Mouse (Mus musculus) heart, postnatal 0 days (tissue): Measurements from ENCODE around the gene Gm10337. TPM values are rescaled to one million over a fixed set of nuclear protein-coding genes. Genes with fewer than 3 reads are reported as not detected.

Source experiments
- ATAC-seq: fragments of 200-750 bp; cut with Nextera tagmentation; 2 replicates; pipeline ENCODE4 v1.8.0; 2017; ENCODE audit warnings: low read depth, moderate number of reproducible peaks, moderate library complexity; ENCODE audit not compliant: insufficient read depth
- DNase-seq: peaks from one replicate; pipeline ENCODE4 v3.0.0-alpha.2; 2016; ENCODE audit warnings: low spot score
- H3K27ac ChIP-seq: fragments of 300-500 bp; sonication (generic); 2 replicates; pipeline ENCODE4 v1.5.1; 2014; ENCODE audit warnings: low read depth, mild to moderate bottlenecking
- H3K27me3 ChIP-seq: fragments of 300-500 bp; sonication (generic); 2 replicates; pipeline ENCODE4 v1.6.1; 2014; ENCODE audit warnings: low read length, mixed read lengths; ENCODE audit not compliant: control insufficient read depth, insufficient read depth
- H3K36me3 ChIP-seq: fragments of 300-500 bp; sonication (generic); replicated peaks from 2 replicates; pipeline ENCODE4 v1.6.1; 2014; ENCODE audit warnings: low read length, mixed read lengths; ENCODE audit not compliant: control insufficient read depth, insufficient read depth
- H3K4me1 ChIP-seq: fragments of 300-500 bp; sonication (generic); 2 replicates; pipeline ENCODE4 v1.6.1; 2014; ENCODE audit warnings: antibody characterized with exemption; ENCODE audit not compliant: control insufficient read depth, insufficient read depth
- H3K4me2 ChIP-seq: fragments of 300-500 bp; sonication (generic); 2 replicates; pipeline ENCODE4 v1.6.1; 2014; ENCODE audit warnings: low read depth, mild to moderate bottlenecking, low read length, moderate library complexity
- H3K4me3 ChIP-seq: fragments of 300-500 bp; sonication (generic); 2 replicates; pipeline ENCODE4 v1.5.1; 2014; ENCODE audit warnings: low read depth, low read length
- H3K9ac ChIP-seq: fragments of 300-500 bp; sonication (generic); replicated peaks from 2 replicates; pipeline ENCODE4 v1.6.1; 2014; ENCODE audit warnings: low read depth, low read length, mixed read lengths
- H3K9me3 ChIP-seq: fragments of 300-500 bp; sonication (generic); replicated peaks from 2 replicates; pipeline ENCODE4 v1.6.1; 2016; ENCODE audit warnings: low read length; ENCODE audit not compliant: control insufficient read depth
- CTCF ChIP-seq: IDR thresholded peaks from 2 replicates; pipeline ENCODE4 v1.5.1; 2016; ENCODE audit warnings: antibody characterized with exemption, control low read depth, low read depth
- EP300 ChIP-seq: IDR thresholded peaks from 2 replicates; pipeline ENCODE4 v1.6.1; 2016; ENCODE audit warnings: antibody characterized with exemption, low read depth
- WGBS: fragments of 180-500 bp; shearing (Covaris S2); extraction: QIAGEN DNeasy Blood & Tissue Kit; methylation state at CpG from one replicate; pipeline ENCODE4 v1.1.7; 2014; 5-methylcytosine and 5-hydroxymethylcytosine counted together
- polyA plus RNA-seq: library from polyadenylated mRNA; unstranded; fragments of >200 nt; fragmentation: Nextera tagmentation; extraction: Ambion mirVana; gene quantifications from 2 replicates; pipeline ENCODE4 v1.2.1, GENCODE M21; 2015
- total RNA-seq: library from RNA; depleted of rRNA; stranded (reverse); fragments of >200 nt; gene quantifications from 2 replicates; pipeline ENCODE4 v1.2.3, GENCODE M21; 2014; ENCODE audit warnings: low replicate concordance

Gene Gm10337
- total and polyA plus RNA-seq, 2 experiments from 2014 or later, result not detected

DNA sequence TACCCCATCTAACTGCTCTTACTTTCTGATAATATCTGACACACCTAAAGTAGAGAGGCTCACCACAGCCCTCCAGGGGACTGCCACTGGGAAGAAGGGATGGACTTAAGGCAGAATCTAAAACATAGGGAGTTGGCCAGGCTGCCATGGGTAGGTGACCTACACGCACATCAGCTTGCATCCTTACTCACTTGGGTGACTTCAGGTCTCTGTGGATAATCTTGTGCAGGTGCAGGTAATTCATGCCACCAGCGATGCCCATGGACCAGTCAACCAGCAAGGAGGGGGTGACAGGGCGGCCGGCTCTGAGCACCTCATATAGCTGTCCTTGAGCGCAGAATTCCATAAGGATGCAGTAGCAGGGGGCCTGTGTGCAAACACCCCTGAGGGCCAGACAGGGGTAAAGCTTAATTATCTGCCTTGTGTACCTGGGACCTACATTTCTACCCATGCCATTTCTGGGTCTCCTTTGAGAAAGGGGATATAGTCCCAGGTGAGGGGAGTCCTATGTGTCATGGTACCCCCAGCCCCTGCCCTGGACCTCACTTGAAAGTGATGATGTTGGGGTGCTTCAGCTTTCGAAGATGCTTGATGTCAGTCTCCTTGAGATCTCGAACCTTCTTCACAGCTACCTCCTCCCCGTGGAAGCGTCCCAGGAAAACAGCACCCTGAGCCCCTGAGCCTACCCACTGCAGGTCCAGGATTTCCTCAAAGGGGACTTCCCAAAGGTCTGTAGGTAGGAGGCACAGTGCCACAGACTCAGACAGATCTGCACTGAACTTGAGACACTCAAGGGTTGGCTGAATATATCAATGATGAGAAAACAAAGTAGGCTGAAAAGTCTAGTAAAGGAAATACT, 631 bp downstream of the Gm10337 start:
- Histone ChIP-seq H3K36me3 (peaks cover 54% of the 10 kb centered on the region), H3K9ac (no peak overlapping the region), H3K4me2 (no peak overlapping the region), H3K27ac (no peak overlapping the region), H3K9me3 (no peaks in the 10 kb centered on the region), H3K27me3 (no peaks in the 10 kb centered on the region), H3K4me3 (no peak overlapping the region), H3K4me1 (0 out of 2 replicates have a peak, but pooled peaks cover 2% of the 10 kb centered on the region)
- ATAC-seq (no peak), DNase-seq (no peak)
- TF ChIP-seq CTCF (no peak), EP300 (no peak)
- WGBS, result 82% methylated on average over 9 of the region's 9 CpGs

DNA sequence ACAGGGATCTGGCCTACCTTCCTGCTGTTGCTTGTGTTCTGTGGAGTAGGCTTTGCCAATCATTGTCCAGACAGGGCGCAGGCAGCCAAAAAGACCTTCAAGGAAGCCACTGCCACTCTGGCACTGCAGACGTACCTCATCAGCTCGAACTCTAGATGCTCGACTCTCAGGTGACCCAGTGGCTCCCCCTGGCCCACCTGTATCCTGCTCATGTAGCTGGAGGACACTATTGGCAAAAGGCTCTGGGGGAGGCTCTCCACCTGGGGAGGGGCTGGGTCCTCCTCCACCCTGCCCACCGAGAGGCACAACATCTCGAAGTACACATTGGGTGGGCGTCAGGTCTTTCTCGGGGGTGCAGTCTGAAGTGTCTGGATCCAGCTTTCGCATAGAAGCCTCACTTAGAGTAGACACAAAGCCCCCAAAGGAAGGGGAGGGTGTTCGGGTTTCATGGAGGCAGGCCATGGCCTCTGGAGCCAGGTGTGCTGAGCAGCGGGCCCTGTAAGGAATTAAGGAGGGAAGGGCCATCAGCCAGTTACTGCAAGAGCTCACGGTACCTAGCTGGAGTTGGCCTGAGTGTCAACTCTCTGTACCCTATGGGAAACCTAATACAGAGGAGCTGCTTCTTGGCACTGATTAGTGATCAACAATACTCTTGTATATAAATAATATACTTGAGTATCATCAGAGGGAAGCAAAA, 1.7 kb downstream of the Gm10337 start:
- Histone ChIP-seq H3K27ac (no peak overlapping the region), H3K4me1 (peaks cover 10% of the 10 kb centered on the region; the same call in 1 of the 2 replicates), H3K4me2 (no peak overlapping the region), H3K36me3 (peaks cover 45% of the 10 kb centered on the region), H3K9me3 (no peaks in the 10 kb centered on the region), H3K9ac (no peak overlapping the region), H3K4me3 (no peak overlapping the region), H3K27me3 (no peaks in the 10 kb centered on the region)
- 67% methylated on average over 12 of the region's 12 CpGs for WGBS
- DNase-seq (no peak), ATAC-seq (no peak)
- TF ChIP-seq CTCF (no peak), EP300 (no peak)

DNA sequence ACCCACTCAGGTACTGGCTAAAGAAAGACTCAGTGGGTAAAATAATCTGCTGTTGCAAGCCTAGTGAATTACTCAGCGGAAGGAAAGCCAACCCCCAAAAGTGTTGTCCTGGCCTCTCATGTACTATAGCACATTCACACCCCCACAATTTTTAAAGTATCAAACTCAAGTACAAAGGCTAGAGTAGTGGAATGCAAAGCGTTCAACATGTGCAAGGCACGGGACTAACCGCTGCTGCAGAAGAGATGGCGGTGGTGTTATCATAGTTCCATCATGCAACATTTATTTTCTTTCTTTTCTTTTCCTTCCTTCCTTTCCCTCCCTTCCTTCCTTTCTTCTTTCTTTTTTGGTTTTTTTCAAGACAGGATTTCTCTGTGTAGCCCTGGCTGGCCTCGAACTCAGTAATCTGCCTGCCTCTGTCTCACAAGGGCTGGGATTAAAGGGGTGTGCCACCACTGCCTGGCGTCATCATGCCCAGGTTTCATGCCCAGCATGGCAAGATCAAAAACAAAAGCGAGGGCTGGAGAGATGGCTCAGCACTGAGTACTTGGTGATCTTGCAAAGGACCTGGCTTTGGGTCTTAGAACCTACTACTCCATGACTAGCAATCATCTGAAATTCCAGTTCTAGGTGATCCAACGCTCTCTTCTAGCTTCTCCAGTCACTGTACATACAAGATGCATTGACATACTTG, 2.4 kb downstream of the Gm10337 start:
- no peak overlapping the region for H3K9ac ChIP-seq
- H3K4me1 ChIP-seq, result peaks cover 10% of the 10 kb centered on the region; the same call in 1 of the 2 replicates
- no peak overlapping the region for H3K27ac ChIP-seq
- ATAC-seq, result no peak
- TF ChIP-seq CTCF (no peak), EP300 (no peak)
- 48% methylated on average over 9 of the region's 9 CpGs for WGBS
- H3K36me3 ChIP-seq, result peaks cover 38% of the 10 kb centered on the region
- no peak for DNase-seq
- no peaks in the 10 kb centered on the region for H3K27me3 ChIP-seq
- H3K9me3 ChIP-seq, result no peaks in the 10 kb centered on the region
- H3K4me3 ChIP-seq, result no peak overlapping the region
- H3K4me2 ChIP-seq, result no peak overlapping the region

DNA sequence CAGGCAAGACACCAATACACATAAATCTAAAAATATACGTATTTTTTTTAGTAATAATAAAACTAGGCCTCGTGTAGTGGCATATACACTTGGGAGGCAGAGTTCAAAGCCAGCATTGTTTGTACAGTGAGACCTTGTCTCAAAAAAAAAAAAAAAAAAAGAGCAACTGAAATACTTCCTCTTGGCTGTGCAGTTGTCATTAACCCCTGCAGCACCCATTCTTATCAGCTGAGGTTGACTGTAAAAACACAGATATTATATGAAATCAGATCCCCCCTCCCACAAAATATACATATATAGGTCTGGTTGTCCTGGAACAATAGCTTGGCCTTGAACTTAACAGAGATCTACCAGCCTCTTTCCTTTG, 2.9 kb downstream of the Gm10337 start:
- TF ChIP-seq CTCF (no peak), EP300 (no peak)
- peaks cover 32% of the 10 kb centered on the region for H3K36me3 ChIP-seq
- ATAC-seq (no peak), DNase-seq (no peak)
- no peak overlapping the region for H3K4me3 ChIP-seq
- H3K27ac ChIP-seq, result no peak overlapping the region
- H3K27me3 ChIP-seq, result no peaks in the 10 kb centered on the region
- peaks cover 10% of the 10 kb centered on the region; the same call in 1 of the 2 replicates for H3K4me1 ChIP-seq
- no peak overlapping the region for H3K4me2 ChIP-seq
- no peaks in the 10 kb centered on the region for H3K9me3 ChIP-seq
- no peak overlapping the region for H3K9ac ChIP-seq
- 45% methylated on average over 2 of the region's 2 CpGs for WGBS

DNA sequence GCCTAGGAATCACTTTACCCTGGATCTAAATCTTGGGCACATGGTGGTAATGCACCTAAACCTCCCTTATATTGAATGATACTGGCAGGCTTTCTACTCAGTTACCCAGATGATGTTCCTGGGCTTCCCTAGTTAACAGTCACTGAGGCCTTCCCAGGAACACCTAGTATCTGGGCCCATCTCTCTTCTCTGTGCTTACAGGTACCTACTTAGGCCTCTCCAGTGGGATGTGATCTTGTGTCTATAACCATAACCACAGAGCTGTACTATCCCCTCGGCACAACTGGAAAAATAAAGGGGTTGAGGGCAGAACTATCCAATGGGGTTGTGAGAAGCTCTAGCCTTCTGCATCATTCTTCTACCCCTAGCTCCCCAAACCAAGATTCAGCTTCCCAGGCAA, 3.3 kb downstream of the Gm10337 start:
- H3K27me3 ChIP-seq, result no peaks in the 10 kb centered on the region
- ATAC-seq, result no peak
- H3K4me2 ChIP-seq, result no peak overlapping the region
- H3K4me3 ChIP-seq, result no peak overlapping the region
- H3K36me3 ChIP-seq, result peaks cover 28% of the 10 kb centered on the region
- no peaks in the 10 kb centered on the region for H3K9me3 ChIP-seq
- no peak overlapping the region for H3K9ac ChIP-seq
- no peak overlapping the region for H3K27ac ChIP-seq
- DNase-seq, result no peak
- no peak for TF ChIP-seq EP300
- no peak for TF ChIP-seq CTCF
- H3K4me1 ChIP-seq, result peaks cover 10% of the 10 kb centered on the region; the same call in 1 of the 2 replicates
- 68% methylated on average over 1 of the region's 1 CpGs for WGBS
